Mouse (Mus musculus) MEL (cell line): ENCODE results near the gene 4930442H23Rik. TPM values are rescaled to one million over a fixed set of nuclear protein-coding genes. Genes with fewer than 3 reads are reported as not detected.

Experiments
- DNase-seq: peaks from one replicate; pipeline ENCODE4 v3.0.0; 2011; ENCODE audit warnings: low read depth, low spot score
- H3K27ac ChIP-seq: 2 replicates; pipeline ENCODE4 v1.5.1; 2012; ENCODE audit warnings: low read depth, mild to moderate bottlenecking, control low read depth, low read length, moderate library complexity; ENCODE audit not compliant: control insufficient read depth
- H3K27me3 ChIP-seq, 2 experiments: fragments of 150-350 bp in 1 of 2; sonication (generic) in 1 of 2; 2 replicates each; pipeline ENCODE4 v1.6.1; 2012; ENCODE audit warnings: low read length in 2 of 2, mild to moderate bottlenecking in 2 of 2, improper control_type of control experiment in 1 of 2, moderate library complexity in 1 of 2; ENCODE audit not compliant: insufficient read depth in 2 of 2, control insufficient read depth in 1 of 2
- H3K36me3 ChIP-seq, 2 experiments: 2 replicates each; pipeline ENCODE4 v1.6.1; 2012 to 2014; ENCODE audit warnings: low read length in 2 of 2, improper control_type of control experiment in 1 of 2, inconsistent platforms in 1 of 2, mild to moderate bottlenecking in 1 of 2; ENCODE audit not compliant: insufficient read depth in 2 of 2, control insufficient read depth in 1 of 2
- H3K4me1 ChIP-seq, 2 experiments: fragments of 150-350 bp in 1 of 2; sonication (generic) in 1 of 2; 2 replicates each; pipeline ENCODE4 v1.6.1; 2012; ENCODE audit warnings: low read length in 2 of 2, improper control_type of control experiment in 1 of 2, mild to moderate bottlenecking in 1 of 2; ENCODE audit not compliant: insufficient read depth in 2 of 2, control insufficient read depth in 1 of 2
- H3K4me3 ChIP-seq, 2 experiments: fragments of 150-350 bp in 1 of 2; sonication (generic) in 1 of 2; 2 replicates each; pipeline ENCODE4 v1.5.1; 2012; ENCODE audit warnings: low read depth in 2 of 2, low read length in 2 of 2, mild to moderate bottlenecking in 2 of 2, moderate library complexity in 2 of 2, control low read depth in 1 of 2, improper control_type of control experiment in 1 of 2; ENCODE audit not compliant: control insufficient read depth in 1 of 2, insufficient read depth in 1 of 2
- H3K79me2 ChIP-seq: 2 replicates; pipeline ENCODE4 v1.6.1; 2012; ENCODE audit warnings: mild to moderate bottlenecking, low read length, moderate library complexity; ENCODE audit not compliant: control insufficient read depth, poor library complexity, insufficient read depth
- H3K9ac ChIP-seq: 2 replicates; pipeline ENCODE4 v1.6.1; 2012; ENCODE audit warnings: low read depth, mild to moderate bottlenecking, control low read depth, low read length, moderate library complexity; ENCODE audit not compliant: control insufficient read depth, poor library complexity, severe bottlenecking
- H3K9me3 ChIP-seq: fragments of 150-350 bp; sonication (generic); replicated peaks from 2 replicates; pipeline ENCODE4 v1.6.1; 2012; ENCODE audit warnings: mild to moderate bottlenecking, low read length, improper control_type of control experiment, moderate library complexity; ENCODE audit not compliant: insufficient read depth
- BHLHE40 ChIP-seq: IDR thresholded peaks from 2 replicates; pipeline ENCODE4 v1.6.1; 2012; ENCODE audit warnings: low read depth, mild to moderate bottlenecking, inconsistent platforms, low read length, improper control_type of control experiment, borderline replicate concordance
- CHD1 ChIP-seq: IDR thresholded peaks from 2 replicates; pipeline ENCODE4 v1.6.1; 2012; ENCODE audit warnings: low read depth, mild to moderate bottlenecking, inconsistent platforms, low read length, improper control_type of control experiment
- CHD2 ChIP-seq: IDR thresholded peaks from 2 replicates; pipeline ENCODE4 v1.6.1; 2011; ENCODE audit warnings: low read length, improper control_type of control experiment
- E2F4 ChIP-seq: IDR thresholded peaks from 2 replicates; pipeline ENCODE4 v1.6.1; 2011; ENCODE audit warnings: low read depth, low read length, improper control_type of control experiment, borderline replicate concordance
- ELF1 ChIP-seq: IDR thresholded peaks from 2 replicates; pipeline ENCODE4 v1.6.1; 2014; ENCODE audit warnings: low read depth, mild to moderate bottlenecking, inconsistent platforms, low read length, improper control_type of control experiment, moderate library complexity
- EP300 ChIP-seq, 2 experiments: IDR thresholded peaks; 2 replicates each; pipeline ENCODE4 v1.6.1; 2011; ENCODE audit warnings: improper control_type of control experiment in 2 of 2, low read length in 2 of 2, low read depth in 1 of 2, mild to moderate bottlenecking in 1 of 2
- ETS1 ChIP-seq: IDR thresholded peaks from 2 replicates; pipeline ENCODE4 v1.6.1; 2012; ENCODE audit warnings: low read depth, mild to moderate bottlenecking, inconsistent platforms, low read length, improper control_type of control experiment, moderate library complexity
- GABPA ChIP-seq: IDR thresholded peaks from 2 replicates; pipeline ENCODE4 v1.6.1; 2012; ENCODE audit warnings: low read depth, mild to moderate bottlenecking, inconsistent platforms, low read length, improper control_type of control experiment, moderate library complexity
- GATA1 ChIP-seq: IDR thresholded peaks from 2 replicates; pipeline ENCODE4 v1.6.1; 2011; ENCODE audit warnings: low read depth, low read length, improper control_type of control experiment
- HCFC1 ChIP-seq: IDR thresholded peaks from 2 replicates; pipeline ENCODE4 v1.6.1; 2012; ENCODE audit warnings: low read depth, mild to moderate bottlenecking, inconsistent platforms, low read length, improper control_type of control experiment, moderate library complexity
- JUND ChIP-seq: IDR thresholded peaks from 2 replicates; pipeline ENCODE4 v1.6.1; 2011; ENCODE audit warnings: low read depth, mild to moderate bottlenecking, improper control_type of control experiment, low read length
- KAT2A ChIP-seq: conservative IDR thresholded peaks from 2 replicates; pipeline ENCODE4 v1.6.1; 2012; ENCODE audit warnings: low read depth, low read length, improper control_type of control experiment, inconsistent platforms
- MAFK ChIP-seq: IDR thresholded peaks from 2 replicates; pipeline ENCODE4 v1.6.1; 2011; ENCODE audit warnings: low read depth, mild to moderate bottlenecking, low read length, improper control_type of control experiment, borderline replicate concordance
- MAX ChIP-seq: IDR thresholded peaks from 2 replicates; pipeline ENCODE4 v1.6.1; 2011; ENCODE audit warnings: low read length, improper control_type of control experiment
- MEF2A ChIP-seq: IDR thresholded peaks from 2 replicates; pipeline ENCODE4 v1.6.1; 2014; ENCODE audit warnings: low read depth, mild to moderate bottlenecking, inconsistent platforms, low read length, improper control_type of control experiment; ENCODE audit not compliant: poor library complexity, insufficient replicate concordance, severe bottlenecking; ENCODE audit errors: extremely low read depth
- MXI1 ChIP-seq: IDR thresholded peaks from 2 replicates; pipeline ENCODE4 v1.6.1; 2011; ENCODE audit warnings: mild to moderate bottlenecking, low read depth, low read length, improper control_type of control experiment
- MYB ChIP-seq: IDR thresholded peaks from 2 replicates; pipeline ENCODE4 v1.6.1; 2011; ENCODE audit warnings: mild to moderate bottlenecking, low read depth, low read length, improper control_type of control experiment
- MYC ChIP-seq: IDR thresholded peaks from 2 replicates; pipeline ENCODE4 v1.6.1; 2011; ENCODE audit warnings: low read depth, mild to moderate bottlenecking, low read length, improper control_type of control experiment, moderate library complexity
- NELFE ChIP-seq: IDR thresholded peaks from 2 replicates; pipeline ENCODE4 v1.6.1; 2011; ENCODE audit warnings: low read depth, low read length, improper control_type of control experiment
- NRF1 ChIP-seq: IDR thresholded peaks from 2 replicates; pipeline ENCODE4 v1.6.1; 2014; ENCODE audit warnings: low read depth, mild to moderate bottlenecking, inconsistent platforms, low read length, improper control_type of control experiment, moderate library complexity; ENCODE audit not compliant: poor library complexity, insufficient read depth, severe bottlenecking
- POLR2A ChIP-seq, 2 experiments: IDR thresholded peaks; 2 replicates each; pipeline ENCODE4 v1.6.1; 2011 to 2012; ENCODE audit warnings: low read length in 2 of 2, mild to moderate bottlenecking in 2 of 2, control low read depth in 1 of 2, improper control_type of control experiment in 1 of 2, low read depth in 1 of 2, moderate library complexity in 1 of 2; ENCODE audit not compliant: control insufficient read depth in 1 of 2, insufficient read depth in 1 of 2, poor library complexity in 1 of 2
- POLR2AphosphoS2 ChIP-seq: IDR thresholded peaks from 2 replicates; pipeline ENCODE4 v1.6.1; 2011; ENCODE audit warnings: low read length, improper control_type of control experiment
- POLR2AphosphoS5 ChIP-seq: IDR thresholded peaks from 2 replicates; pipeline ENCODE4 v1.6.1; 2012; ENCODE audit warnings: low read depth, borderline replicate concordance, mild to moderate bottlenecking, inconsistent platforms, low read length, moderate library complexity, mixed read lengths
- RCOR1 ChIP-seq: IDR thresholded peaks from 2 replicates; pipeline ENCODE4 v1.6.1; 2012; ENCODE audit warnings: low read depth, mild to moderate bottlenecking, inconsistent platforms, low read length, improper control_type of control experiment
- SIN3A ChIP-seq: IDR thresholded peaks from 2 replicates; pipeline ENCODE4 v1.6.1; 2012; ENCODE audit warnings: low read length, improper control_type of control experiment, inconsistent platforms
- SMC3 ChIP-seq: IDR thresholded peaks from 2 replicates; pipeline ENCODE4 v1.6.1; 2011; ENCODE audit warnings: low read depth, low read length, improper control_type of control experiment
- TAL1 ChIP-seq: IDR thresholded peaks from 2 replicates; pipeline ENCODE4 v1.6.1; 2012; ENCODE audit warnings: mild to moderate bottlenecking, inconsistent platforms, low read length, moderate library complexity, mixed read lengths
- TBP ChIP-seq: IDR thresholded peaks from 2 replicates; pipeline ENCODE4 v1.8.0; 2011; ENCODE audit warnings: low read depth, low read length, improper control_type of control experiment
- TCF12 ChIP-seq: IDR thresholded peaks from 2 replicates; pipeline ENCODE4 v1.6.1; 2014; ENCODE audit warnings: low read depth, mild to moderate bottlenecking, inconsistent platforms, low read length, improper control_type of control experiment, moderate library complexity
- USF2 ChIP-seq, 2 experiments: IDR thresholded peaks; 2 replicates each; pipeline ENCODE4 v1.6.1; 2011 to 2012; ENCODE audit warnings: improper control_type of control experiment in 2 of 2, low read length in 2 of 2, borderline replicate concordance in 1 of 2, inconsistent platforms in 1 of 2, low read depth in 1 of 2, mild to moderate bottlenecking in 1 of 2; ENCODE audit not compliant: insufficient read depth in 1 of 2
- ZC3H11A ChIP-seq: IDR thresholded peaks from 2 replicates; pipeline ENCODE4 v1.6.1; 2012; ENCODE audit warnings: low read depth, mild to moderate bottlenecking, inconsistent platforms, low read length, improper control_type of control experiment
- ZKSCAN1 ChIP-seq: IDR thresholded peaks from 2 replicates; pipeline ENCODE4 v1.6.1; 2012; ENCODE audit warnings: low read depth, mild to moderate bottlenecking, inconsistent platforms, low read length, improper control_type of control experiment, moderate library complexity
- ZMIZ1 ChIP-seq: IDR thresholded peaks from 2 replicates; pipeline ENCODE4 v1.6.1; 2012; ENCODE audit warnings: low read depth, mild to moderate bottlenecking, inconsistent platforms, low read length, improper control_type of control experiment, moderate library complexity
- ZNF384 ChIP-seq: IDR thresholded peaks from 2 replicates; pipeline ENCODE4 v1.6.1; 2012; ENCODE audit warnings: low read depth, mild to moderate bottlenecking, inconsistent platforms, low read length, improper control_type of control experiment
- polyA plus RNA-seq, 2 experiments: library from polyadenylated mRNA; stranded (reverse) in 1 of 2; unstranded in 1 of 2; fragments of >175 nt in 1 of 2; fragments of >200 nt in 1 of 2; gene quantifications; 2 replicates each; pipeline versions ENCODE4 v1.2.1 to v1.2.4; 2012; ENCODE audit warnings: low replicate concordance in 2 of 2, low read depth in 1 of 2; ENCODE audit not compliant: insufficient read length in 2 of 2, insufficient read depth in 1 of 2, missing spikeins in 1 of 2
- total RNA-seq: library from RNA; depleted of rRNA; stranded (reverse); fragments of 300-350 nt; gene quantifications from 2 replicates; pipeline ENCODE4 v1.2.3, GENCODE M21; 2012

4930442H23Rik gene
- total and polyA plus RNA-seq, 3 experiments, result 0.31 to 0.42 TPM; not detected in 1

- peak within 1 kb of the TSS; percentile 86 for H3K9ac ChIP-seq
- peak; percentile 99 for DNase-seq
- peaks cover 6 to 10% of the 10 kb centered on the region in 2 experiments for H3K36me3 ChIP-seq
- H3K4me3 ChIP-seq, result peak within 1 kb of the TSS; percentile 58 to 82
- peaks cover 33% of the 10 kb centered on the region for H3K79me2 ChIP-seq
- H3K4me1 ChIP-seq, result peaks cover 0 to 19% of the 10 kb centered on the region in 2 experiments; a peak in 2 of 4 replicates
- no peak for TF ChIP-seq ZNF384
- peak; percentile 35; the same call in 1 of the 2 replicates for TF ChIP-seq RCOR1
- TF ChIP-seq E2F4, result no peak
- peak; percentile 17; the same call in 1 of the 2 replicates for TF ChIP-seq ETS1
- TF ChIP-seq TBP, result peak; percentile 41; the same call in 1 of the 2 replicates
- peak; percentile 83 for TF ChIP-seq NRF1
- no peak; the same call in 1 of the 2 replicates for TF ChIP-seq BHLHE40
- TF ChIP-seq HCFC1, result peak; percentile 94
- TF ChIP-seq MAFK, result no peak
- peak; percentile 86 for TF ChIP-seq MXI1
- peak; percentile 100 for TF ChIP-seq POLR2AphosphoS2
- TF ChIP-seq POLR2A (IDR thresholded peaks at IDR 0.05; ENCODE audit: control insufficient read depth in 1 of 2, insufficient read depth in 1 of 2, low read depth in 1 of 2, low read length in 2 of 2, poor library complexity in 1 of 2), result peak; percentile 14 to 96; a peak in 3 of 4 replicates
- TF ChIP-seq CHD2, result peak; percentile 92
- peak; percentile 89 for TF ChIP-seq SIN3A
- TF ChIP-seq GATA1, result no peak
- no peak for TF ChIP-seq USF2 (IDR thresholded peaks at IDR 0.05; ENCODE audit: borderline replicate concordance in 1 of 2, insufficient read depth in 1 of 2, low read depth in 1 of 2, low read length in 2 of 2)
- no peak for TF ChIP-seq ZC3H11A
- TF ChIP-seq ZMIZ1, result peak; percentile 97
- TF ChIP-seq TAL1, result no peak
- peak; percentile 61; the same call in 1 of the 2 replicates for TF ChIP-seq MYC
- TF ChIP-seq CHD1, result no peak
- TF ChIP-seq GABPA, result no peak
- peak; percentile 67; the same call in 1 of the 2 replicates for TF ChIP-seq MAX
- peak; percentile 65 for TF ChIP-seq NELFE
- peak in 1 of 2 experiments; percentile 1; a peak in 1 of 4 replicates for TF ChIP-seq EP300 (IDR thresholded peaks at IDR 0.05; ENCODE audit: low read depth in 1 of 2, low read length in 2 of 2)
- peak; percentile 23; the same call in 1 of the 2 replicates for TF ChIP-seq SMC3
- TF ChIP-seq ELF1, result peak; percentile 96
- TF ChIP-seq POLR2AphosphoS5, result peak; percentile 95
- peak; percentile 89 for TF ChIP-seq JUND
- TF ChIP-seq KAT2A, result peak; percentile 86
- peak; percentile 52; the same call in 1 of the 2 replicates for TF ChIP-seq MYB
- TF ChIP-seq MEF2A, result no peak
- TF ChIP-seq ZKSCAN1, result peak; percentile 82
- TF ChIP-seq TCF12, result peak; percentile 36; the same call in 1 of the 2 replicates
- no peaks in the 10 kb centered on the region for H3K9me3 ChIP-seq
- H3K27me3 ChIP-seq, result no peaks in the 10 kb centered on the region
- H3K27ac ChIP-seq, result peak within 1 kb of the TSS; percentile 89
These were observed 1.0 kb downstream of the 4930442H23Rik start, which contains the start of gene Dapk3 for GRCm38 (mm10) chr10:81182336-81183333. TSS of gene Dapk3 (plus strand) at chr10:81183005.
